Mouse (Mus musculus) embryonic facial prominence, embryonic 10.5 days (tissue): ENCODE data around the gene Dnajc30. TPM values are rescaled to one million over a fixed set of nuclear protein-coding genes. Genes with fewer than 3 reads are reported as not detected.

Source experiments
- DNase-seq: peaks from one replicate; pipeline ENCODE4 v3.0.0-alpha.2; 2017; ENCODE audit warnings: low spot score
- H3K27ac ChIP-seq: fragments of 300-500 bp; sonication (generic); replicated peaks from 2 replicates; pipeline ENCODE4 v1.5.1; 2016; ENCODE audit warnings: mild to moderate bottlenecking
- H3K27me3 ChIP-seq: fragments of 300-500 bp; sonication (generic); replicated peaks from 2 replicates; pipeline ENCODE4 v1.6.1; 2016; ENCODE audit warnings: low read depth, mild to moderate bottlenecking; ENCODE audit not compliant: poor library complexity, severe bottlenecking
- H3K36me3 ChIP-seq: fragments of 300-500 bp; sonication (generic); replicated peaks from 2 replicates; pipeline ENCODE4 v1.6.1; 2016; ENCODE audit warnings: mild to moderate bottlenecking, moderate library complexity
- H3K4me1 ChIP-seq: fragments of 300-500 bp; sonication (generic); 2 replicates; pipeline ENCODE4 v1.6.1; 2016
- H3K4me3 ChIP-seq: fragments of 300-500 bp; sonication (generic); 2 replicates; pipeline ENCODE4 v1.5.1; 2016; ENCODE audit warnings: mild to moderate bottlenecking, moderate library complexity
- H3K9me3 ChIP-seq: fragments of 300-500 bp; sonication (generic); 2 replicates; pipeline ENCODE4 v1.6.1; 2016; ENCODE audit warnings: mild to moderate bottlenecking
- WGBS: fragments of 180-500 bp; shearing (Covaris S2); methylation state at CpG from one replicate; pipeline ENCODE4 v1.1.7; 2016; 5-methylcytosine and 5-hydroxymethylcytosine counted together
- polyA plus RNA-seq: library from polyadenylated mRNA; unstranded; fragments of >200 nt; fragmentation: Nextera tagmentation; extraction: Ambion mirVana; gene quantifications from 2 replicates; pipeline ENCODE4 v1.2.1, GENCODE M21; 2016

Dnajc30 gene
- polyA plus RNA-seq, 1 experiment from 2014 or later: 27.4 TPM

- WGBS: 41% methylated on average over 4 of the region's 4 CpGs
- Histone ChIP-seq H3K4me1 (peaks cover 22% of the 10 kb centered on the region), H3K27ac (peak overlapping the region; percentile 80), H3K9me3 (no peaks in the 10 kb centered on the region), H3K27me3 (peaks cover 54% of the 10 kb centered on the region), H3K4me3 (no peak overlapping the region; the same call in 1 of the 2 replicates), H3K36me3 (no peaks in the 10 kb centered on the region)
- DNase-seq: peak; percentile 52
Observed at GRCm38 (mm10) chr5:135086871-135087270, 22.9 kb downstream of the Dnajc30 start.

GRCm38 (mm10) chr5:135089653-135090052 is 25.7 kb downstream of the Dnajc30 start, which contains the start of gene Mlxipl:
Mlxipl (plus strand) TSS chr5:135089890.
- H3K27me3 ChIP-seq: peaks cover 76% of the 10 kb centered on the region
- no peaks in the 10 kb centered on the region for H3K9me3 ChIP-seq
- peak; percentile 49 for DNase-seq
- H3K36me3 ChIP-seq: no peaks in the 10 kb centered on the region
- peak within 1 kb of the TSS; percentile 45 for H3K4me3 ChIP-seq
- 3% methylated on average over 39 of the region's 39 CpGs for whole genome bisulfite sequencing
- peaks cover 22% of the 10 kb centered on the region for H3K4me1 ChIP-seq
- peak within 1 kb of the TSS; percentile 66 for H3K27ac ChIP-seq

DNA sequence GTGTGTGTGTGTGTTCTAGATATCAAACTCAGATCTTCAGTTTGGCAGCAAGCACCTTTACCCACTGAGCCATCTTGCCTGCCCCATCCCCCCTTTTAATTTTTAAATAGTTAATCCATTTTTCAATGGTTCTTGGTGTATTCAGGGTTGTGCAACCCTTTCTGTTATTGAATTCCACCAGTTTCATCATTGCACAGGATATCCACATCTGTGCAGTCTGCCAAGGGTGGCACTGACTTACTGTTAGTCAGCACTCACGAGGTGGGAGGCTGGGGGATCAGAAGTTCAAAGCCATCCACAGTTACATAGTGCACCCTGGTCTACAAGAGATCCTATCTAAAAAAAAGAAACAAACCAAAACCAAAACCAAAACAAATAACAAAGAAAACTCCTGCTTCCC is 37.0 kb downstream of the Dnajc30 start:
- Histone ChIP-seq H3K4me1 (no peaks in the 10 kb centered on the region), H3K27ac (no peak overlapping the region), H3K36me3 (no peaks in the 10 kb centered on the region), H3K27me3 (peaks cover 14% of the 10 kb centered on the region), H3K9me3 (0 out of 2 replicates have a peak, but pooled peaks cover 4% of the 10 kb centered on the region), H3K4me3 (no peak overlapping the region)
- 71% methylated on average over 1 of the region's 1 CpGs for WGBS
- no peak for DNase-seq

DNA sequence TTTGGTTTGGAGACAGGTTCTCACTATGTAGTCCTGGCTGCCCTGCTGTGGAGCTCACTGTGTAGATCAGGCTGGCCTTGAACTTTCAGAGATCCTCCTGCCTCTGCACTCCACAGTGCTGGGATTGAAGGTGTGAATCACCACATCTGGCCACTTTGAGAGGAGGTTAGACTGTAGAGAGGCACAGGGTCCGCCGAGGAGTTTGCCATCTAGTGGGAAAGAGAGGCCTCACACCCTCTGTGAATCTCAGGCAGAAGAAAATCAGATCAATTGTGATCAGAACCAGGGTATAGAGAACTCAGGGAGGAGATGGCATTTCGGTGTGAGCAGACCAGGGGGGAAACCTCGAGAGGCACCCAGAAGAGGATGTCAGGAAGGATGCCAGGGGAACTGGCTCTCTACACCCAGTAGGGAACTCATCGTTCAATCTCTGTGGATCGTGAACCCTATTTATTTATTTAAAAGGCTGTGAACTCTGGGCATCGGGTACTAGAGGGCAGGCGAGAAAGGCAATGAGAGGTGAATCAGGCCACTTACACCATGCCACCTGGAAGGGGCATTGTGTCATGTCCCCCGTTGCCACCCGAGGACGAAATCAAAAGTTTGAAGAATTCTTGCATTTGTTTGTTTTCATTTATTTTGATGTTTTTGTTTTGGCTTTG is 40.1 kb downstream of the Dnajc30 start:
- WGBS: 67% methylated on average over 11 of the region's 11 CpGs
- 0 out of 2 replicates have a peak, but pooled peaks cover 4% of the 10 kb centered on the region for H3K9me3 ChIP-seq
- no peak overlapping the region for H3K27ac ChIP-seq
- no peaks in the 10 kb centered on the region for H3K36me3 ChIP-seq
- H3K4me1 ChIP-seq: peaks cover 23% of the 10 kb centered on the region
- H3K4me3 ChIP-seq: no peak overlapping the region
- peak; percentile 37 for DNase-seq
- peaks cover 46% of the 10 kb centered on the region for H3K27me3 ChIP-seq

DNA sequence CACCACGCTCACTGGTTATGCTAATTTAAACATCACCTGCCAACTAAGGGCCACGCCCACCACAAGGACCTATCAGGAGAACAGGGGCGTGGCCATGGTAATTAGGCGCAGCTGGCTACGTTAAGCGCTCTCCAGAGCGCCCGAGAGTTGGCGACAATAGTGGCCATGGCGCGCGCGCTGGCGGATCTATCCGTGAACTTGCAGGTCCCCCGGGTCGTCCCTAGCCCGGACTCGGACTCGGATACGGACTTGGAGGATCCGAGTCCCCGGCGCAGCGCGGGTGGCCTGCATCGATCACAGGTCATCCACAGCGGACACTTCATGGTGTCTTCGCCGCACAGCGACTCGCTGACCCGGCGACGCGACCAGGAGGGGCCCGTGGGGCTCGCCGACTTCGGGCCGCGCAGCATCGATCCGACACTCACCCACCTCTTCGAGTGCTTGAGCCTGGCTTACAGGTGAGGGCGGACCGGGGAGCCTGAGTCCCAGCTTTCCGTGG is 42.8 kb downstream of the Dnajc30 start:
- Histone ChIP-seq H3K4me3 (peak overlapping the region; percentile 71), H3K27ac (peak overlapping the region; percentile 67; the same call in 1 of the 2 replicates), H3K27me3 (peaks cover 64% of the 10 kb centered on the region), H3K4me1 (peaks cover 23% of the 10 kb centered on the region), H3K9me3 (0 out of 2 replicates have a peak, but pooled peaks cover 4% of the 10 kb centered on the region), H3K36me3 (no peaks in the 10 kb centered on the region)
- peak; percentile 89 for DNase-seq
- under 1% methylated on average over 48 of the region's 48 CpGs for WGBS

GRCm38 (mm10) chr5:135107521-135108501 is 43.8 kb downstream of the Dnajc30 start:
- WGBS: 8% methylated on average over 40 of the region's 40 CpGs
- Histone ChIP-seq H3K36me3 (no peaks in the 10 kb centered on the region), H3K9me3 (0 out of 2 replicates have a peak, but pooled peaks cover 4% of the 10 kb centered on the region), H3K27ac (no peak overlapping the region), H3K27me3 (peaks cover 64% of the 10 kb centered on the region), H3K4me3 (peak overlapping the region; percentile 71), H3K4me1 (peaks cover 23% of the 10 kb centered on the region)
- peak; percentile 74 for DNase-seq

DNA sequence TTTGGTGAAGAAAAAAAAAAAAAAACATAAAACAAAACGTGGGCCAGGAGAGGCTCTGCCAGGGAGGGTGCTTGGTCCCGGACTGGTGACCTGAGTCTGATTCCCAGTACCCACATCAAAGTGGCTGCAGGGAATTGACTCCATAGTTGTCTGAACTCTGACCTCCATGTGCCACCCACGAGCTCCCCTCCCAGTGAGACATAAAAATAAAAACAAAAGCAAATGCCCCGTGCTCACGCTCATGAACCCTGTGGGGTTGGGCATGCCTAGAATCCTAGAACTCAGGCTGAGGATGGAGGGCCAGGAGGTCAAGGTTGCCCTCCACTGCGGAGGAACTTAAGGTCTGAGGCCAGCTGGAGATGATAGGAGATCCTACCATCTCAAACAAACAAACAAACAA is 45.0 kb downstream of the Dnajc30 start:
- no peak for DNase-seq
- Histone ChIP-seq H3K4me1 (peaks cover 23% of the 10 kb centered on the region), H3K9me3 (0 out of 2 replicates have a peak, but pooled peaks cover 2% of the 10 kb centered on the region), H3K36me3 (no peaks in the 10 kb centered on the region), H3K27me3 (peaks cover 64% of the 10 kb centered on the region), H3K4me3 (no peak overlapping the region), H3K27ac (no peak overlapping the region)
- WGBS: 54% methylated on average over 6 of the region's 6 CpGs

- no peak for DNase-seq
- Histone ChIP-seq H3K27ac (no peak overlapping the region), H3K27me3 (peaks cover 64% of the 10 kb centered on the region), H3K9me3 (no peaks in the 10 kb centered on the region), H3K36me3 (no peaks in the 10 kb centered on the region), H3K4me1 (peaks cover 23% of the 10 kb centered on the region), H3K4me3 (no peak overlapping the region)
- WGBS: 83% methylated on average over 3 of the region's 3 CpGs
Observed at GRCm38 (mm10) chr5:135109426-135109825, 45.4 kb downstream of the Dnajc30 start.

GRCm38 (mm10) chr5:135109976-135110375 is 46.0 kb downstream of the Dnajc30 start:
- DNase-seq: no peak
- 78% methylated on average over 6 of the region's 6 CpGs for whole genome bisulfite sequencing
- H3K27me3 ChIP-seq: peaks cover 60% of the 10 kb centered on the region

DNA sequence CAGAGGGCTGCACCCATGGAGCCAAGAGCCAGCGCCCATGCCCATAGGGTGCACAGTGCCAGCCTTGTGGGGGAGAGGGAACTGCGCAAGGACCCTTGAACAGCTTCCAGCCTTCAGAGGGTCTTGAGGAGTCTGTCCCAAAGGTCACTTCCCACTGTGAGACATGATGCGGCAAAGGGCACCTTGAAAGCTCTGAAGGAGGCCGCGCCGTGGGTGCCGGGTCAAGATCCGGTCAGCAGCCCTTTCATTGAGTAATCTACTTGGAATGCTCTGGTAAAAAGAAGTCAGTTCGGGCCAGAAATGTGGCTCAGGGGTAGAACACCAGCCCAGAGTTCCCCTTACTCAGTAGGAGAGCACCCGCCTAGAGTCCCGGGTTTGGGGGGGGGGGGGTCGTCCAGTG is 49.8 kb downstream of the Dnajc30 start:
- Histone ChIP-seq H3K4me3 (no peak overlapping the region), H3K36me3 (no peaks in the 10 kb centered on the region), H3K27ac (no peak overlapping the region), H3K27me3 (peaks cover 22% of the 10 kb centered on the region), H3K9me3 (no peaks in the 10 kb centered on the region), H3K4me1 (peaks cover 3% of the 10 kb centered on the region)
- 87% methylated on average over 12 of the region's 12 CpGs for WGBS
- DNase-seq: no peak

More at GRCm38 (mm10) chr5:135109976-135110375, 46.0 kb downstream of the Dnajc30 start:
- Histone ChIP-seq H3K4me3 (no peak overlapping the region), H3K27ac (no peak overlapping the region), H3K4me1 (peaks cover 23% of the 10 kb centered on the region), H3K36me3 (no peaks in the 10 kb centered on the region), H3K9me3 (no peaks in the 10 kb centered on the region)

DNA sequence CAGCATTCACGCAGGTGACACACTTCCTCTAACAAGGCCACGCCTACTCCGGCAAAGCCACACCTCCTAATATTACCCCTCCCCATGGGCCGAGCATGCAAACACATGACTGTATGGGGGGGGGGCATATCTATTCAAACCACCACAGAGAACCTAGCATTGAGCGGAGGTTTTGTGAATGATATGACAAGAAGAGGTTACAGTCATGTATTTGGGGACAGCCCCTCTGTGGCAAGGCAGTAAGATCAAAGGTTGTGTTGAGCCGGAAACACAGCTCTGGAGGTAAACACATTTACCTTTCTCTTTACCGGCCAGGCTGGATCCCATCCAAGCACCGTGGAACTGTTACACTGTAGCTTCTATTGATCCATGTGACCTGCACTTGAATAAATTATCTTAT is 51.2 kb downstream of the Dnajc30 start:
- WGBS: 89% methylated on average over 8 of the region's 8 CpGs
- no peak for DNase-seq
- H3K27me3 ChIP-seq: peaks cover 11% of the 10 kb centered on the region

More for the DNA sequence above, 51.2 kb downstream of the Dnajc30 start:
- peaks cover 5% of the 10 kb centered on the region for H3K4me1 ChIP-seq
- no peak overlapping the region for H3K4me3 ChIP-seq
- H3K9me3 ChIP-seq: no peaks in the 10 kb centered on the region
- H3K27ac ChIP-seq: no peak overlapping the region
- no peaks in the 10 kb centered on the region for H3K36me3 ChIP-seq
